Mouse (Mus musculus): ENCODE measurements around the gene Scgb2b15. TPM values are rescaled to one million over a fixed set of nuclear protein-coding genes. Genes with fewer than 3 reads are reported as not detected.
"Not testable (repeated sequence)": the region's sequence is repeated elsewhere in the genome, so short reads cannot be mapped to it uniquely, and the experiment has no call there.

Gene Scgb2b15
- polyA plus RNA-seq (2015; fragmentation: Nextera tagmentation; extraction: Ambion mirVana) = not detected in 2 replicates

- H3K9ac ChIP-seq (ENCODE audit: low read depth, low read length); ATAC-seq (ENCODE audit: low read depth); H3K27me3 ChIP-seq (ENCODE audit: control insufficient read depth, insufficient read depth, low read depth, low read length); H3K4me1 ChIP-seq (ENCODE audit: control insufficient read depth, low read depth, low read length); H3K4me2 ChIP-seq (ENCODE audit: low read depth, low read length); H3K36me3 ChIP-seq (ENCODE audit: control insufficient read depth, insufficient read depth); H3K9me3 ChIP-seq (replicated peaks; ENCODE audit: control insufficient read depth, low read length); H3K4me3 ChIP-seq (ENCODE audit: low read depth, low read length); H3K27ac ChIP-seq (ENCODE audit: low read length): not testable (repeated sequence)
Observed at GRCm38 (mm10) chr7:32829562-32829961, at the start of gene Scgb2b15. Gene Scgb2b15, minus strand, starts transcription at chr7:32829662.

GRCm38 (mm10) chr7:32836254-32836653, 6.8 kb upstream of the Scgb2b15 start, which contains the start of gene Scgb1b15:
Gene Scgb1b15, plus strand, starts transcription at chr7:32836554.
- not testable (repeated sequence) for H3K9me3 ChIP-seq (replicated peaks; ENCODE audit: control insufficient read depth, low read length); H3K27me3 ChIP-seq (ENCODE audit: control insufficient read depth, insufficient read depth, low read depth, low read length); H3K36me3 ChIP-seq (ENCODE audit: control insufficient read depth, insufficient read depth); H3K4me1 ChIP-seq (ENCODE audit: control insufficient read depth, low read depth, low read length); H3K4me3 ChIP-seq (ENCODE audit: low read depth, low read length); ATAC-seq (ENCODE audit: low read depth); H3K4me2 ChIP-seq (ENCODE audit: low read depth, low read length); H3K9ac ChIP-seq (ENCODE audit: low read depth, low read length); H3K27ac ChIP-seq (ENCODE audit: low read length)

Other genes with a start within 250 kb of the Scgb2b15 start
- not detected in 2 replicates for gene Scgb1b15, start 6.9 kb upstream of the Scgb2b15 start, polyA plus RNA-seq (2015; fragmentation: Nextera tagmentation; extraction: Ambion mirVana)
- gene Scgb2b17, start 226.9 kb upstream of the Scgb2b15 start, polyA plus RNA-seq (2015; fragmentation: Nextera tagmentation; extraction: Ambion mirVana) = not detected in 2 replicates
- gene Scgb1b17, start 233.8 kb upstream of the Scgb2b15 start, polyA plus RNA-seq (2015; fragmentation: Nextera tagmentation; extraction: Ambion mirVana) = not detected in 2 replicates

Data from liver, embryonic 16.5 days (tissue).